Mouse (Mus musculus) MEL (cell line): ENCODE results near the gene Rnasel. TPM values are rescaled to one million over a fixed set of nuclear protein-coding genes. Genes with fewer than 3 reads are reported as not detected.

Source experiments
- DNase-seq: peaks from one replicate; pipeline ENCODE4 v3.0.0; 2011; ENCODE audit warnings: low read depth, low spot score
- H3K27ac ChIP-seq: 2 replicates; pipeline ENCODE4 v1.5.1; 2012; ENCODE audit warnings: low read depth, mild to moderate bottlenecking, control low read depth, low read length, moderate library complexity; ENCODE audit not compliant: control insufficient read depth
- H3K27me3 ChIP-seq, 2 experiments: fragments of 150-350 bp in 1 of 2; sonication (generic) in 1 of 2; 2 replicates each; pipeline ENCODE4 v1.6.1; 2012; ENCODE audit warnings: low read length in 2 of 2, mild to moderate bottlenecking in 2 of 2, improper control_type of control experiment in 1 of 2, moderate library complexity in 1 of 2; ENCODE audit not compliant: insufficient read depth in 2 of 2, control insufficient read depth in 1 of 2
- H3K36me3 ChIP-seq, 2 experiments: 2 replicates each; pipeline ENCODE4 v1.6.1; 2012 to 2014; ENCODE audit warnings: low read length in 2 of 2, improper control_type of control experiment in 1 of 2, inconsistent platforms in 1 of 2, mild to moderate bottlenecking in 1 of 2; ENCODE audit not compliant: insufficient read depth in 2 of 2, control insufficient read depth in 1 of 2
- H3K4me1 ChIP-seq, 2 experiments: fragments of 150-350 bp in 1 of 2; sonication (generic) in 1 of 2; 2 replicates each; pipeline ENCODE4 v1.6.1; 2012; ENCODE audit warnings: low read length in 2 of 2, improper control_type of control experiment in 1 of 2, mild to moderate bottlenecking in 1 of 2; ENCODE audit not compliant: insufficient read depth in 2 of 2, control insufficient read depth in 1 of 2
- H3K4me3 ChIP-seq, 2 experiments: fragments of 150-350 bp in 1 of 2; sonication (generic) in 1 of 2; 2 replicates each; pipeline ENCODE4 v1.5.1; 2012; ENCODE audit warnings: low read depth in 2 of 2, low read length in 2 of 2, mild to moderate bottlenecking in 2 of 2, moderate library complexity in 2 of 2, control low read depth in 1 of 2, improper control_type of control experiment in 1 of 2; ENCODE audit not compliant: control insufficient read depth in 1 of 2, insufficient read depth in 1 of 2
- H3K79me2 ChIP-seq: 2 replicates; pipeline ENCODE4 v1.6.1; 2012; ENCODE audit warnings: mild to moderate bottlenecking, low read length, moderate library complexity; ENCODE audit not compliant: control insufficient read depth, poor library complexity, insufficient read depth
- H3K9ac ChIP-seq: 2 replicates; pipeline ENCODE4 v1.6.1; 2012; ENCODE audit warnings: low read depth, mild to moderate bottlenecking, control low read depth, low read length, moderate library complexity; ENCODE audit not compliant: control insufficient read depth, poor library complexity, severe bottlenecking
- H3K9me3 ChIP-seq: fragments of 150-350 bp; sonication (generic); replicated peaks from 2 replicates; pipeline ENCODE4 v1.6.1; 2012; ENCODE audit warnings: mild to moderate bottlenecking, low read length, improper control_type of control experiment, moderate library complexity; ENCODE audit not compliant: insufficient read depth
- CHD1 ChIP-seq: IDR thresholded peaks from 2 replicates; pipeline ENCODE4 v1.6.1; 2012; ENCODE audit warnings: low read depth, mild to moderate bottlenecking, inconsistent platforms, low read length, improper control_type of control experiment
- CTCF ChIP-seq, 3 experiments: IDR thresholded peaks in 2 of 3; conservative IDR thresholded peaks in 1 of 3; 2 replicates each; pipeline ENCODE4 v1.5.1; 2011 to 2012; ENCODE audit warnings: low read length in 3 of 3, low read depth in 2 of 3, mild to moderate bottlenecking in 2 of 3, improper control_type of control experiment in 1 of 3, inconsistent platforms in 1 of 3, mixed read lengths in 1 of 3, moderate library complexity in 1 of 3; ENCODE audit not compliant: control insufficient read depth in 1 of 3, insufficient read depth in 1 of 3, poor library complexity in 1 of 3, severe bottlenecking in 1 of 3
- GATA1 ChIP-seq: IDR thresholded peaks from 2 replicates; pipeline ENCODE4 v1.6.1; 2011; ENCODE audit warnings: low read depth, low read length, improper control_type of control experiment
- KAT2A ChIP-seq: conservative IDR thresholded peaks from 2 replicates; pipeline ENCODE4 v1.6.1; 2012; ENCODE audit warnings: low read depth, low read length, improper control_type of control experiment, inconsistent platforms
- MAX ChIP-seq: IDR thresholded peaks from 2 replicates; pipeline ENCODE4 v1.6.1; 2011; ENCODE audit warnings: low read length, improper control_type of control experiment
- MAZ ChIP-seq: IDR thresholded peaks from 2 replicates; pipeline ENCODE4 v1.6.1; 2012; ENCODE audit warnings: low read depth, mild to moderate bottlenecking, inconsistent platforms, low read length, improper control_type of control experiment
- MEF2A ChIP-seq: IDR thresholded peaks from 2 replicates; pipeline ENCODE4 v1.6.1; 2014; ENCODE audit warnings: low read depth, mild to moderate bottlenecking, inconsistent platforms, low read length, improper control_type of control experiment; ENCODE audit not compliant: poor library complexity, insufficient replicate concordance, severe bottlenecking; ENCODE audit errors: extremely low read depth
- MXI1 ChIP-seq: IDR thresholded peaks from 2 replicates; pipeline ENCODE4 v1.6.1; 2011; ENCODE audit warnings: mild to moderate bottlenecking, low read depth, low read length, improper control_type of control experiment
- MYC ChIP-seq: IDR thresholded peaks from 2 replicates; pipeline ENCODE4 v1.6.1; 2011; ENCODE audit warnings: low read depth, mild to moderate bottlenecking, low read length, improper control_type of control experiment, moderate library complexity
- NELFE ChIP-seq: IDR thresholded peaks from 2 replicates; pipeline ENCODE4 v1.6.1; 2011; ENCODE audit warnings: low read depth, low read length, improper control_type of control experiment
- NRF1 ChIP-seq: IDR thresholded peaks from 2 replicates; pipeline ENCODE4 v1.6.1; 2014; ENCODE audit warnings: low read depth, mild to moderate bottlenecking, inconsistent platforms, low read length, improper control_type of control experiment, moderate library complexity; ENCODE audit not compliant: poor library complexity, insufficient read depth, severe bottlenecking
- POLR2A ChIP-seq, 2 experiments: IDR thresholded peaks; 2 replicates each; pipeline ENCODE4 v1.6.1; 2011 to 2012; ENCODE audit warnings: low read length in 2 of 2, mild to moderate bottlenecking in 2 of 2, control low read depth in 1 of 2, improper control_type of control experiment in 1 of 2, low read depth in 1 of 2, moderate library complexity in 1 of 2; ENCODE audit not compliant: control insufficient read depth in 1 of 2, insufficient read depth in 1 of 2, poor library complexity in 1 of 2
- POLR2AphosphoS2 ChIP-seq: IDR thresholded peaks from 2 replicates; pipeline ENCODE4 v1.6.1; 2011; ENCODE audit warnings: low read length, improper control_type of control experiment
- POLR2AphosphoS5 ChIP-seq: IDR thresholded peaks from 2 replicates; pipeline ENCODE4 v1.6.1; 2012; ENCODE audit warnings: low read depth, borderline replicate concordance, mild to moderate bottlenecking, inconsistent platforms, low read length, moderate library complexity, mixed read lengths
- RCOR1 ChIP-seq: IDR thresholded peaks from 2 replicates; pipeline ENCODE4 v1.6.1; 2012; ENCODE audit warnings: low read depth, mild to moderate bottlenecking, inconsistent platforms, low read length, improper control_type of control experiment
- SMC3 ChIP-seq: IDR thresholded peaks from 2 replicates; pipeline ENCODE4 v1.6.1; 2011; ENCODE audit warnings: low read depth, low read length, improper control_type of control experiment
- TAL1 ChIP-seq: IDR thresholded peaks from 2 replicates; pipeline ENCODE4 v1.6.1; 2012; ENCODE audit warnings: mild to moderate bottlenecking, inconsistent platforms, low read length, moderate library complexity, mixed read lengths
- TCF12 ChIP-seq: IDR thresholded peaks from 2 replicates; pipeline ENCODE4 v1.6.1; 2014; ENCODE audit warnings: low read depth, mild to moderate bottlenecking, inconsistent platforms, low read length, improper control_type of control experiment, moderate library complexity
- UBTF ChIP-seq: IDR thresholded peaks from 2 replicates; pipeline ENCODE4 v1.6.1; 2012; ENCODE audit warnings: low read depth, mild to moderate bottlenecking, inconsistent platforms, low read length, improper control_type of control experiment, moderate library complexity, borderline replicate concordance; ENCODE audit not compliant: insufficient read depth
- USF1 ChIP-seq: IDR thresholded peaks from 2 replicates; pipeline ENCODE4 v1.6.1; 2014; ENCODE audit warnings: low read depth, mild to moderate bottlenecking, inconsistent platforms, low read length, improper control_type of control experiment, moderate library complexity
- ZKSCAN1 ChIP-seq: IDR thresholded peaks from 2 replicates; pipeline ENCODE4 v1.6.1; 2012; ENCODE audit warnings: low read depth, mild to moderate bottlenecking, inconsistent platforms, low read length, improper control_type of control experiment, moderate library complexity
- polyA plus RNA-seq, 2 experiments: library from polyadenylated mRNA; stranded (reverse) in 1 of 2; unstranded in 1 of 2; fragments of >175 nt in 1 of 2; fragments of >200 nt in 1 of 2; gene quantifications; 2 replicates each; pipeline versions ENCODE4 v1.2.1 to v1.2.4; 2012; ENCODE audit warnings: low replicate concordance in 2 of 2, low read depth in 1 of 2; ENCODE audit not compliant: insufficient read length in 2 of 2, insufficient read depth in 1 of 2, missing spikeins in 1 of 2
- total RNA-seq: library from RNA; depleted of rRNA; stranded (reverse); fragments of 300-350 nt; gene quantifications from 2 replicates; pipeline ENCODE4 v1.2.3, GENCODE M21; 2012

Rnasel gene
- total and polyA plus RNA-seq, 3 experiments: 5.2 to 8.1 TPM; not detected in 1

DNA sequence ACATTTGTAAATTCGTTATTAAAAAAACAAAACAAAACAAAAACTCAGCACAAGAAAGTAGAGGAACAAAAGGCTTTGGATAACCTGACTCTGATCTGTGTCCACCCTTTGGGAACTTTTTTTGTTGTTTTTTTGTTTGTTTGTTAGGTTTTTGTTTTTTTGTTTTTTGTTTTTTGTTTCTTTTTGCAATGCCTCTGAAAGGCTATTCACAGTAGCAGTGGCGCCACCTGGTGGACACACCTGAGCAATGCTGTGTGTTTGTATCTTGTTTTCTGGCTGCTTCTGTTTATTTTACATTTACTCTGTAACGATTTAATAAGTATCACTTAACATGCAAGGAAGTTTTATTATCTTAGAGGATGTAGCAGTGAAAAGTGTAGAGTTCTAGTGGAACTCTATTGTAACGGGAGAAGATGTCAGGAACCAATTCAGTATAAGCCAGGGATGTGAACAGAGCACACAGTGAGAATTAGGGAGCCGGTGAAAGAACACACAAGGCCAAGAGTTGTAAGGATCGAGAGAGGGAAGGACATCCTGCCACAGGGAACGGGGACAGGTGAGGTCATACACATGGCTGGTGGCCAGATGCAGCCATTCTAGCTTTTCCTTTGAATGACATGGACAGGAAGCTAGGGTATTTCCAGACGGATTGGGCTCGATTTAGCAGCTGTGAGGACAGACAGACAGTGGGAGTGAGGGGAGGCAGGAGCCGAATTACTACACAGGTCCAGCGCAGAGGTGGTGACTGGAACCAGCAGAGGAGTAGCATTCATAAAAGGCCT is 6.7 kb upstream of the Rnasel start (continued):
- no peak for TF ChIP-seq KAT2A
- TF ChIP-seq GATA1: no peak
- TF ChIP-seq ZKSCAN1: peak; percentile 71
- TF ChIP-seq MYC: no peak
- TF ChIP-seq MAZ: no peak
- TF ChIP-seq CTCF (IDR thresholded peaks at IDR 0.05 in 2 of 3, conservative IDR thresholded peaks at IDR 0.05 in 1 of 3; ENCODE audit: control insufficient read depth in 1 of 3, insufficient read depth in 1 of 3, low read depth in 2 of 3, low read length in 3 of 3, poor library complexity in 1 of 3, severe bottlenecking in 1 of 3): peak; percentile 65 to 83 (median 78)
- TF ChIP-seq TAL1: no peak
- TF ChIP-seq NELFE: no peak
- no peak for TF ChIP-seq POLR2AphosphoS2
- TF ChIP-seq SMC3: peak; percentile 75

DNA sequence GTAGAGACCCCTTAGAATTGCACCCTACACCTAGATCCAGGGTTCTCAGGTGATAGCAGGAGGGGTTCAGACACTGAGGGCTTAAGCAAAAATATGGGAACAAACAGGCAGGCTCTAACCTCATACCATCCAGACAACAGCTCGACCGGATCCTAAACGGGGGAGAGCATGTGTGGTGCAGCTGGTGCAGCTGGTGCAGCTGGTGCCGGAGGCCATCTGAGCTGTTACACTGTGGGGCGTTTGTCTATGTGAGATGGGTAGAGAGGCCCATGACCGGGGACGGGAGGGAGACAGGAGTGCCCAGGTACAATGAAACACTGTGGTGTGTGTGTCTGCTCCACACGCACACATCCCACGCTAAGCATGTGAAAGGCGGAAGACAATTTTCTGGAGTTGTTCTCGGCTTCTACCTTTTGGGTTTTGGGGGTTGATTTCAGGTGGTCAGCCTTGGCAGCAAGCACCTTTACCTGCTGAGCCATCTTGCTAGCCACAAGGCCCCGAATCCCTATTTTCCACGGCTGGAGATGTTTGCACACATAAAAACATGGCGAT is 3.0 kb upstream of the Rnasel start:
- Histone ChIP-seq H3K36me3 (peaks cover 0 to 7% of the 10 kb centered on the region in 2 experiments; a peak in 1 of 4 replicates), H3K9ac (no peak overlapping the region), H3K79me2 (no peaks in the 10 kb centered on the region; the same call in 1 of the 2 replicates), H3K4me3 (no peak overlapping the region), H3K27ac (no peak overlapping the region), H3K4me1 (peaks cover 0 to 17% of the 10 kb centered on the region in 2 experiments; a peak in 2 of 4 replicates), H3K27me3 (no peaks in the 10 kb centered on the region), H3K9me3 (no peaks in the 10 kb centered on the region)
- peak; percentile 13 for DNase-seq
- no peak for TF ChIP-seq MEF2A
- TF ChIP-seq CHD1: no peak
- no peak for TF ChIP-seq USF1
- TF ChIP-seq MXI1: no peak
- no peak for TF ChIP-seq GATA1
- no peak for TF ChIP-seq POLR2AphosphoS5
- no peak for TF ChIP-seq UBTF
- TF ChIP-seq TCF12: no peak
- TF ChIP-seq POLR2A (IDR thresholded peaks at IDR 0.05; ENCODE audit: control insufficient read depth in 1 of 2, insufficient read depth in 1 of 2, low read depth in 1 of 2, low read length in 2 of 2, poor library complexity in 1 of 2): no peak
- no peak for TF ChIP-seq RCOR1
- TF ChIP-seq CTCF (IDR thresholded peaks at IDR 0.05 in 2 of 3, conservative IDR thresholded peaks at IDR 0.05 in 1 of 3; ENCODE audit: control insufficient read depth in 1 of 3, insufficient read depth in 1 of 3, low read depth in 2 of 3, low read length in 3 of 3, poor library complexity in 1 of 3, severe bottlenecking in 1 of 3): no peak
- no peak for TF ChIP-seq MAX
- TF ChIP-seq NRF1: no peak
- TF ChIP-seq TAL1: no peak
- no peak for TF ChIP-seq KAT2A
- no peak for TF ChIP-seq MYC
